Mouse (Mus musculus): ENCODE data around the gene Slc6a13. TPM values are rescaled to one million over a fixed set of nuclear protein-coding genes. Genes with fewer than 3 reads are reported as not detected.

Slc6a13 gene
- total and polyA plus RNA-seq, 3 experiments, result 9.6 to 17.4 (median 15.4) TPM

GRCm38 (mm10) chr6:121271707-121272074 lies 28.3 kb upstream of the Slc6a13 start:
- no peak for DNase-seq (ENCODE audit: extremely low read depth)
- Histone ChIP-seq H3K4me3 (replicated peaks in 1 of 3; ENCODE audit: low read depth in 2 of 3, low read length in 2 of 3, poor library complexity in 1 of 3) (peak overlapping the region in 2 of 3 experiments; percentile 70 to 100), H3K9ac (ENCODE audit: insufficient read depth, low read depth) (no peak overlapping the region), H3K27me3 (replicated peaks) (peaks cover 13% of the 10 kb centered on the region), H3K9me3 (replicated peaks; ENCODE audit: low read length) (peaks cover 2% of the 10 kb centered on the region), H3K36me3 (replicated peaks in 1 of 2; ENCODE audit: control insufficient read depth in 1 of 2, insufficient read depth in 1 of 2, low read length in 1 of 2) (peaks cover 0 to 21% of the 10 kb centered on the region in 2 experiments), H3K4me2 (ENCODE audit: insufficient read depth, low read depth, poor library complexity, severe bottlenecking) (peak overlapping the region; percentile 47; the same call in 1 of the 2 replicates), H3K79me2 (replicated peaks; ENCODE audit: control insufficient read depth, extremely low read depth, insufficient read depth, poor library complexity, severe bottlenecking) (no peaks in the 10 kb centered on the region), H3K27ac (ENCODE audit: insufficient read depth, low read depth) (no peak overlapping the region), H3K4me1 (ENCODE audit: control insufficient read depth in 1 of 2, insufficient read depth in 2 of 2) (peaks cover 4 to 19% of the 10 kb centered on the region in 2 experiments; a peak in 2 of 4 replicates)
- in situ Hi-C loops (cut with MboI; ENCODE audit: low pct_ligation_motif_present, low pct_unique_long_range_greater_than_20kb, low sequenced_read_pairs) (no loop called here), dilution Hi-C loops (cut with MboI; ENCODE audit: extremely low pct_ligation_motif_present, extremely low pct_unique_long_range_greater_than_20kb, low sequenced_read_pairs) (no loop called here)
- no peak for TF ChIP-seq MEF2A (IDR thresholded peaks at IDR 0.05; ENCODE audit: borderline replicate concordance, low read depth, low read length)
- no peak for TF ChIP-seq ZMIZ1 (IDR thresholded peaks at IDR 0.05; ENCODE audit: low read depth, low read length)
- no peak for TF ChIP-seq KAT2A (IDR thresholded peaks at IDR 0.05; ENCODE audit: insufficient replicate concordance, low read length)
- TF ChIP-seq NRF1 (IDR thresholded peaks at IDR 0.05; ENCODE audit: low read depth, low read length), result no peak
- no peak for TF ChIP-seq CHD2 (IDR thresholded peaks at IDR 0.05; ENCODE audit: low read length)
- TF ChIP-seq TCF12 (IDR thresholded peaks at IDR 0.05; ENCODE audit: low read depth, low read length), result no peak
- TF ChIP-seq E2F4 (IDR thresholded peaks at IDR 0.05; ENCODE audit: insufficient replicate concordance, low read depth, low read length), result no peak
- no peak for TF ChIP-seq UBTF (IDR thresholded peaks at IDR 0.05; ENCODE audit: low read depth, low read length)

- Histone ChIP-seq H3K9ac (ENCODE audit: insufficient read depth, low read depth) (peak overlapping the region; percentile 64; the same call in 1 of the 2 replicates), H3K27ac (ENCODE audit: insufficient read depth, low read depth) (peak overlapping the region; percentile 63)
- dilution Hi-C loops (cut with MboI; ENCODE audit: extremely low pct_ligation_motif_present, extremely low pct_unique_long_range_greater_than_20kb, low sequenced_read_pairs), result no loop called here
- no peak for TF ChIP-seq JUN (IDR thresholded peaks at IDR 0.05; ENCODE audit: insufficient read depth, low read depth, low read length)
- TF ChIP-seq EP300 (IDR thresholded peaks at IDR 0.05; ENCODE audit: low read length), result no peak
- TF ChIP-seq CHD2 (IDR thresholded peaks at IDR 0.05; ENCODE audit: low read length), result no peak
- peak; percentile 80 to 81 for TF ChIP-seq CTCF (conservative IDR thresholded peaks at IDR 0.05 in 1 of 2, IDR thresholded peaks at IDR 0.05 in 1 of 2; ENCODE audit: low read depth in 2 of 2, low read length in 2 of 2)
- TF ChIP-seq ZC3H11A (IDR thresholded peaks at IDR 0.05; ENCODE audit: low read depth, low read length), result no peak
- peak; percentile 5; the same call in 1 of the 2 replicates for TF ChIP-seq ETS1 (conservative IDR thresholded peaks at IDR 0.05; ENCODE audit: low read depth, low read length)
- TF ChIP-seq KAT2A (IDR thresholded peaks at IDR 0.05; ENCODE audit: insufficient replicate concordance, low read length), result no peak
- peak; percentile 34; the same call in 1 of the 2 replicates for TF ChIP-seq MYC (IDR thresholded peaks at IDR 0.05; ENCODE audit: low read depth, low read length)
- TF ChIP-seq RCOR1 (conservative IDR thresholded peaks at IDR 0.05; ENCODE audit: low read depth, low read length), result no peak
- peak; percentile 58 for TF ChIP-seq IRF4 (IDR thresholded peaks at IDR 0.05; ENCODE audit: low read depth, low read length)
- TF ChIP-seq ELF1 (IDR thresholded peaks at IDR 0.05; ENCODE audit: low read depth, low read length), result peak; percentile 78
- no peak for TF ChIP-seq UBTF (IDR thresholded peaks at IDR 0.05; ENCODE audit: low read depth, low read length)
- TF ChIP-seq RAD21 (IDR thresholded peaks at IDR 0.05; ENCODE audit: low read depth, low read length), result peak; percentile 56
- TF ChIP-seq CHD1 (IDR thresholded peaks at IDR 0.05; ENCODE audit: low read depth, low read length), result peak; percentile 91
- no peak for TF ChIP-seq PAX5 (IDR thresholded peaks at IDR 0.05; ENCODE audit: low read length)
- TF ChIP-seq HCFC1 (IDR thresholded peaks at IDR 0.05; ENCODE audit: low read depth, low read length), result peak; percentile 60
- TF ChIP-seq NRF1 (IDR thresholded peaks at IDR 0.05; ENCODE audit: low read depth, low read length), result no peak
- TF ChIP-seq TCF12 (IDR thresholded peaks at IDR 0.05; ENCODE audit: low read depth, low read length), result peak; percentile 76
- peak; percentile 68; the same call in 1 of the 2 replicates for TF ChIP-seq TBP (conservative IDR thresholded peaks at IDR 0.05; ENCODE audit: low read depth, low read length)
- 0 out of 2 replicates have a peak, but pooled peaks have one; percentile 16 for TF ChIP-seq ZMIZ1 (IDR thresholded peaks at IDR 0.05; ENCODE audit: low read depth, low read length)
- peak; percentile 45; the same call in 1 of the 2 replicates for TF ChIP-seq MAX (IDR thresholded peaks at IDR 0.05; ENCODE audit: low read length)
- no peak for TF ChIP-seq ZKSCAN1 (IDR thresholded peaks at IDR 0.05; ENCODE audit: borderline replicate concordance, low read depth, low read length)
- no peak for TF ChIP-seq MAFK (IDR thresholded peaks at IDR 0.05; ENCODE audit: insufficient replicate concordance, low read length)
- TF ChIP-seq USF2 (conservative IDR thresholded peaks at IDR 0.05; ENCODE audit: low read depth, low read length), result no peak
- TF ChIP-seq USF1 (IDR thresholded peaks at IDR 0.05; ENCODE audit: low read depth, low read length), result no peak
- no peak for TF ChIP-seq E2F4 (IDR thresholded peaks at IDR 0.05; ENCODE audit: insufficient replicate concordance, low read depth, low read length)
- TF ChIP-seq POLR2AphosphoS2 (IDR thresholded peaks at IDR 0.05; ENCODE audit: low read depth, low read length), result peak; percentile 54; the same call in 1 of the 2 replicates
- peak; percentile 66; the same call in 1 of the 2 replicates for TF ChIP-seq SIN3A (IDR thresholded peaks at IDR 0.05; ENCODE audit: low read length)
Observed at GRCm38 (mm10) chr6:121272075-121272800, 27.8 kb upstream of the Slc6a13 start.

More at GRCm38 (mm10) chr6:121272075-121272800, 27.8 kb upstream of the Slc6a13 start:
- in situ Hi-C loops (cut with MboI; ENCODE audit: low pct_ligation_motif_present, low pct_unique_long_range_greater_than_20kb, low sequenced_read_pairs), result no loop called here
- peak; percentile 85 for DNase-seq (ENCODE audit: extremely low read depth)
- Histone ChIP-seq H3K79me2 (replicated peaks; ENCODE audit: control insufficient read depth, extremely low read depth, insufficient read depth, poor library complexity, severe bottlenecking) (no peaks in the 10 kb centered on the region), H3K27me3 (replicated peaks) (peaks cover 16% of the 10 kb centered on the region), H3K4me3 (replicated peaks in 1 of 3; ENCODE audit: low read depth in 2 of 3, low read length in 2 of 3, poor library complexity in 1 of 3) (peak overlapping the region; percentile 70 to 100 (median 82)), H3K4me1 (ENCODE audit: control insufficient read depth in 1 of 2, insufficient read depth in 2 of 2) (peaks cover 5 to 19% of the 10 kb centered on the region in 2 experiments; a peak in 2 of 4 replicates), H3K4me2 (ENCODE audit: insufficient read depth, low read depth, poor library complexity, severe bottlenecking) (peak overlapping the region; percentile 72), H3K36me3 (replicated peaks in 1 of 2; ENCODE audit: control insufficient read depth in 1 of 2, insufficient read depth in 1 of 2, low read length in 1 of 2) (peaks cover 0 to 20% of the 10 kb centered on the region in 2 experiments), H3K9me3 (replicated peaks; ENCODE audit: low read length) (peaks cover 2% of the 10 kb centered on the region)

Measured in CH12.LX (cell line).